Mouse (Mus musculus): ENCODE measurements around the gene Cdhr3. TPM values are rescaled to one million over a fixed set of nuclear protein-coding genes. Genes with fewer than 3 reads are reported as not detected.
"Not testable (repeated sequence)": the region's sequence is repeated elsewhere in the genome, so short reads cannot be mapped to it uniquely, and the experiment has no call there.

Gene Cdhr3
- polyA plus RNA-seq, 1 experiment from 2014 or later, result 0.28 TPM

GRCm38 (mm10) chr12:33065162-33065561, 27.5 kb downstream of the Cdhr3 start:
- no peaks in the 10 kb centered on the region for H3K9me3 ChIP-seq (replicated peaks; ENCODE audit: control insufficient read depth, low read length)
- H3K4me3 ChIP-seq (ENCODE audit: low read length), result no peak overlapping the region
- H3K36me3 ChIP-seq (ENCODE audit: control insufficient read depth, insufficient read depth), result no peaks in the 10 kb centered on the region
- no peak for ATAC-seq (replicated peaks; ENCODE audit: extremely low read depth, insufficient read depth, low FRiP score)
- WGBS, result 43% methylated on average over 3 of the region's 3 CpGs
- no peak overlapping the region for H3K27ac ChIP-seq (ENCODE audit: low read length)
- no peak overlapping the region for H3K9ac ChIP-seq (ENCODE audit: low read length)
- no peaks in the 10 kb centered on the region for H3K27me3 ChIP-seq (ENCODE audit: control insufficient read depth, insufficient read depth, low read length)
- no peak overlapping the region for H3K4me2 ChIP-seq (ENCODE audit: low read depth, low read length)
- H3K4me1 ChIP-seq (ENCODE audit: control insufficient read depth, insufficient read depth, low read length), result peaks cover 13% of the 10 kb centered on the region; the same call in 1 of the 2 replicates

- no peaks in the 10 kb centered on the region for H3K27me3 ChIP-seq (ENCODE audit: control insufficient read depth, insufficient read depth, low read length)
- H3K9me3 ChIP-seq (replicated peaks; ENCODE audit: control insufficient read depth, low read length), result no peaks in the 10 kb centered on the region
- H3K4me2 ChIP-seq (ENCODE audit: low read depth, low read length), result no peak overlapping the region
- no peak overlapping the region for H3K4me3 ChIP-seq (ENCODE audit: low read length)
- peaks cover 13% of the 10 kb centered on the region; the same call in 1 of the 2 replicates for H3K4me1 ChIP-seq (ENCODE audit: control insufficient read depth, insufficient read depth, low read length)
- no peak overlapping the region for H3K27ac ChIP-seq (ENCODE audit: low read length)
- 38% methylated on average over 2 of the region's 2 CpGs for WGBS
- no peak overlapping the region for H3K9ac ChIP-seq (ENCODE audit: low read length)
- ATAC-seq (replicated peaks; ENCODE audit: extremely low read depth, insufficient read depth, low FRiP score), result no peak
- H3K36me3 ChIP-seq (ENCODE audit: control insufficient read depth, insufficient read depth), result no peaks in the 10 kb centered on the region
These were observed 28.4 kb downstream of the Cdhr3 start for GRCm38 (mm10) chr12:33064266-33064665.

- no peaks in the 10 kb centered on the region for H3K36me3 ChIP-seq (ENCODE audit: control insufficient read depth, insufficient read depth)
- no peak for ATAC-seq (replicated peaks; ENCODE audit: extremely low read depth, insufficient read depth, low FRiP score)
- WGBS, result 78% methylated on average over 2 of the region's 2 CpGs
- H3K4me1 ChIP-seq (ENCODE audit: control insufficient read depth, insufficient read depth, low read length), result peaks cover 13% of the 10 kb centered on the region
- H3K4me2 ChIP-seq (ENCODE audit: low read depth, low read length), result no peak overlapping the region
- H3K4me3 ChIP-seq (ENCODE audit: low read length), result no peak overlapping the region
- H3K9me3 ChIP-seq (replicated peaks; ENCODE audit: control insufficient read depth, low read length), result no peaks in the 10 kb centered on the region
- H3K9ac ChIP-seq (ENCODE audit: low read length), result no peak overlapping the region
- H3K27ac ChIP-seq (ENCODE audit: low read length), result no peak overlapping the region
- no peaks in the 10 kb centered on the region for H3K27me3 ChIP-seq (ENCODE audit: control insufficient read depth, insufficient read depth, low read length)
These were observed 29.4 kb downstream of the Cdhr3 start for GRCm38 (mm10) chr12:33063250-33063649.

GRCm38 (mm10) chr12:33062379-33062778, 30.3 kb downstream of the Cdhr3 start:
- H3K9me3 ChIP-seq (replicated peaks; ENCODE audit: control insufficient read depth, low read length); H3K9ac ChIP-seq (ENCODE audit: low read length); H3K27me3 ChIP-seq (ENCODE audit: control insufficient read depth, insufficient read depth, low read length); H3K4me3 ChIP-seq (ENCODE audit: low read length); H3K36me3 ChIP-seq (ENCODE audit: control insufficient read depth, insufficient read depth); H3K4me2 ChIP-seq (ENCODE audit: low read depth, low read length): not testable (repeated sequence)
- WGBS, result 19% methylated on average over 2 of the region's 2 CpGs
- Histone ChIP-seq H3K27ac (ENCODE audit: low read length) (peak overlapping the region; percentile 54), H3K4me1 (ENCODE audit: control insufficient read depth, insufficient read depth, low read length) (peaks cover 20% of the 10 kb centered on the region)
- peak; percentile 56; the same call in 1 of the 2 replicates for ATAC-seq (replicated peaks; ENCODE audit: extremely low read depth, insufficient read depth, low FRiP score)

GRCm38 (mm10) chr12:33061651-33062050, 31.0 kb downstream of the Cdhr3 start:
- Histone ChIP-seq H3K9me3 (replicated peaks; ENCODE audit: control insufficient read depth, low read length) (no peaks in the 10 kb centered on the region), H3K9ac (ENCODE audit: low read length) (peak overlapping the region; percentile 39), H3K27me3 (ENCODE audit: control insufficient read depth, insufficient read depth, low read length) (no peaks in the 10 kb centered on the region), H3K27ac (ENCODE audit: low read length) (peak overlapping the region; percentile 87), H3K4me3 (ENCODE audit: low read length) (peak overlapping the region; percentile 35), H3K4me1 (ENCODE audit: control insufficient read depth, insufficient read depth, low read length) (peaks cover 27% of the 10 kb centered on the region), H3K36me3 (ENCODE audit: control insufficient read depth, insufficient read depth) (no peaks in the 10 kb centered on the region), H3K4me2 (ENCODE audit: low read depth, low read length) (peak overlapping the region; percentile 59)
- ATAC-seq (replicated peaks; ENCODE audit: extremely low read depth, insufficient read depth, low FRiP score), result peak; percentile 75
- 41% methylated on average over 8 of the region's 8 CpGs for WGBS

GRCm38 (mm10) chr12:33057231-33058048, 35.2 kb downstream of the Cdhr3 start:
- peak; percentile 75 for ATAC-seq (replicated peaks; ENCODE audit: extremely low read depth, insufficient read depth, low FRiP score)
- Histone ChIP-seq H3K27ac (ENCODE audit: low read length) (peak overlapping the region; percentile 69), H3K36me3 (ENCODE audit: control insufficient read depth, insufficient read depth) (no peaks in the 10 kb centered on the region), H3K27me3 (ENCODE audit: control insufficient read depth, insufficient read depth, low read length) (no peaks in the 10 kb centered on the region), H3K9me3 (replicated peaks; ENCODE audit: control insufficient read depth, low read length) (no peaks in the 10 kb centered on the region), H3K4me3 (ENCODE audit: low read length) (peak overlapping the region; percentile 42), H3K9ac (ENCODE audit: low read length) (peak overlapping the region; percentile 66), H3K4me2 (ENCODE audit: low read depth, low read length) (peak overlapping the region; percentile 71), H3K4me1 (ENCODE audit: control insufficient read depth, insufficient read depth, low read length) (peaks cover 24% of the 10 kb centered on the region)
- 12% methylated on average over 19 of the region's 19 CpGs for WGBS

- no peak overlapping the region for H3K4me3 ChIP-seq (ENCODE audit: low read length)
- WGBS, result 73% methylated on average over 3 of the region's 3 CpGs
- peaks cover 18% of the 10 kb centered on the region for H3K4me1 ChIP-seq (ENCODE audit: control insufficient read depth, insufficient read depth, low read length)
- no peaks in the 10 kb centered on the region for H3K9me3 ChIP-seq (replicated peaks; ENCODE audit: control insufficient read depth, low read length)
- no peaks in the 10 kb centered on the region for H3K36me3 ChIP-seq (ENCODE audit: control insufficient read depth, insufficient read depth)
- no peak overlapping the region for H3K4me2 ChIP-seq (ENCODE audit: low read depth, low read length)
- H3K27me3 ChIP-seq (ENCODE audit: control insufficient read depth, insufficient read depth, low read length), result no peaks in the 10 kb centered on the region
- ATAC-seq (replicated peaks; ENCODE audit: extremely low read depth, insufficient read depth, low FRiP score), result no peak
- peak overlapping the region; percentile 39; the same call in 1 of the 2 replicates for H3K27ac ChIP-seq (ENCODE audit: low read length)
- no peak overlapping the region for H3K9ac ChIP-seq (ENCODE audit: low read length)
These were observed 36.1 kb downstream of the Cdhr3 start for GRCm38 (mm10) chr12:33056574-33056973.

GRCm38 (mm10) chr12:33056074-33056473, 36.6 kb downstream of the Cdhr3 start:
- ATAC-seq (replicated peaks; ENCODE audit: extremely low read depth, insufficient read depth, low FRiP score), result no peak
- H3K27me3 ChIP-seq (ENCODE audit: control insufficient read depth, insufficient read depth, low read length), result no peaks in the 10 kb centered on the region
- H3K4me1 ChIP-seq (ENCODE audit: control insufficient read depth, insufficient read depth, low read length), result peaks cover 15% of the 10 kb centered on the region
- no peak overlapping the region for H3K4me2 ChIP-seq (ENCODE audit: low read depth, low read length)
- WGBS, result 78% methylated on average over 6 of the region's 6 CpGs
- no peak overlapping the region for H3K4me3 ChIP-seq (ENCODE audit: low read length)
- H3K36me3 ChIP-seq (ENCODE audit: control insufficient read depth, insufficient read depth), result no peaks in the 10 kb centered on the region
- no peak overlapping the region for H3K9ac ChIP-seq (ENCODE audit: low read length)
- H3K9me3 ChIP-seq (replicated peaks; ENCODE audit: control insufficient read depth, low read length), result no peaks in the 10 kb centered on the region
- H3K27ac ChIP-seq (ENCODE audit: low read length), result no peak overlapping the region

- Histone ChIP-seq H3K4me1 (ENCODE audit: control insufficient read depth, insufficient read depth, low read length) (peaks cover 15% of the 10 kb centered on the region), H3K9ac (ENCODE audit: low read length) (no peak overlapping the region), H3K27me3 (ENCODE audit: control insufficient read depth, insufficient read depth, low read length) (no peaks in the 10 kb centered on the region), H3K4me3 (ENCODE audit: low read length) (no peak overlapping the region), H3K27ac (ENCODE audit: low read length) (no peak overlapping the region), H3K36me3 (ENCODE audit: control insufficient read depth, insufficient read depth) (no peaks in the 10 kb centered on the region), H3K9me3 (replicated peaks; ENCODE audit: control insufficient read depth, low read length) (no peaks in the 10 kb centered on the region), H3K4me2 (ENCODE audit: low read depth, low read length) (no peak overlapping the region)
- no peak for ATAC-seq (replicated peaks; ENCODE audit: extremely low read depth, insufficient read depth, low FRiP score)
- WGBS, result 71% methylated on average over 13 of the region's 13 CpGs
These were observed 38.9 kb downstream of the Cdhr3 start for GRCm38 (mm10) chr12:33053746-33054145.
